Mouse (Mus musculus) olfactory bulb, adult 2 months (tissue): ENCODE data around the gene Adra2b. TPM values are rescaled to one million over a fixed set of nuclear protein-coding genes. Genes with fewer than 3 reads are reported as not detected.

ENCODE experiments used
- H3K27ac ChIP-seq: fragments of 200-500 bp; 2 replicates; pipeline ENCODE4 v1.5.1; 2012; ENCODE audit warnings: low read depth, low read length; ENCODE audit not compliant: insufficient read depth
- H3K4me1 ChIP-seq: fragments of 200-500 bp; 2 replicates; pipeline ENCODE4 v1.6.1; 2012; ENCODE audit warnings: low read length; ENCODE audit not compliant: control insufficient read depth, insufficient read depth
- H3K4me3 ChIP-seq: fragments of 200-500 bp; 2 replicates; pipeline ENCODE4 v1.5.1; 2012; ENCODE audit warnings: mild to moderate bottlenecking, low read depth, low read length, moderate library complexity; ENCODE audit not compliant: insufficient read depth
- CTCF ChIP-seq: fragments of 200-500 bp; IDR thresholded peaks from 2 replicates; pipeline ENCODE4 v1.5.1; 2012; ENCODE audit warnings: low read depth, mild to moderate bottlenecking, low read length, moderate library complexity; ENCODE audit not compliant: insufficient read depth
- POLR2A ChIP-seq: fragments of 200-500 bp; IDR thresholded peaks from 2 replicates; pipeline ENCODE4 v1.6.1; 2012; ENCODE audit warnings: mild to moderate bottlenecking, low read depth, low read length, moderate library complexity; ENCODE audit not compliant: insufficient read depth
- WGBS: fragments of 180-500 bp; shearing (Covaris S2); methylation state at CpG from one replicate; pipeline ENCODE4 v1.1.7; 2018; 5-methylcytosine and 5-hydroxymethylcytosine counted together
- polyA plus RNA-seq: library from polyadenylated mRNA; stranded (reverse); fragments of >200 nt; gene quantifications from 2 replicates; pipeline ENCODE4 v1.2.4, GENCODE M21; 2012; ENCODE audit warnings: low replicate concordance; ENCODE audit not compliant: missing spikeins, insufficient read depth, insufficient read length

The Adra2b gene
- polyA plus RNA-seq, 1 experiment, result not detected

DNA sequence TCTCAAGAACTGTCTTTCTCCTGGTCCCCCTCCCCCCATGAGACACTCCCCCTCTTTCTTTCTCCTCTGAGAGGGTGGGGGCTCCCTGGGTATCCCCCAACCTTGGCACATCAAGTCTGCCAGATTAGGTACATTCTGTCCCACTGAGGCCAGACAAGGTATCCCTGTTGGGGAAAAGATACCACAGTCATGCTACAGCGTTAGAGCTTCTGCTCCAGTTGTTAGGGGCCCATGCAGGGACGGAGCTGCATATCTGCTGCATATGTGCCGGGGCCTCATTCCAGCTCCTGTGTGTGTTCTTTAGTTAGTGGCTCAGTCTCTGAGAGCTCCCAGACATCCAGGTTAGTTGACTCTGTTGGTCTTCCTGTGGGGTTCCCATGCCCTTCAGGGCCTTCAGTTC, 11.1 kb downstream of the Adra2b start:
- no peak for TF ChIP-seq POLR2A
- TF ChIP-seq CTCF, result no peak
- no peak overlapping the region for H3K27ac ChIP-seq
- peaks cover 40% of the 10 kb centered on the region for H3K4me1 ChIP-seq
- 92% methylated on average over 3 of the region's 3 CpGs for WGBS
- H3K4me3 ChIP-seq, result no peak overlapping the region

DNA sequence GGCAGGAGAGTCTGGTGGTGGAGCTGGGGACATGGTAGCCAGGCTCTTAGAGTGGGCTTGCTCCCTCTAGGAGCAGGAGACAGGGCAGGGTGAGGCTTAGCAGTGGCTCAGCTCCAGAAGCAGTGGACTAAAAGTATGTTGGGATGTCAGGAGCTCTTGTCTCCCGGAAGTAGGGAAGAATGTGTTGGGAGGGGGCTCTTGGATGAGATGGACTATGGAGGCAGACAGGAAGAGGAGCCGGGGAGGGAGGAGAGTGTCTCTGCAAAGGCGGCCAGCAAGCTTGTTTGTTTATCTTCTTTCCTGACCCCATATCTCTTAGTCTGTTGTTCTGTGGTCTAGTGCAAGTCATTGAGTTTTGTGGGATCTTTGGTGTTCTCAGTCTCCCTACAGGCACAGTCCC, 12.1 kb downstream of the Adra2b start:
- WGBS, result 81% methylated on average over 3 of the region's 3 CpGs
- Histone ChIP-seq H3K27ac (no peak overlapping the region), H3K4me1 (peaks cover 35% of the 10 kb centered on the region), H3K4me3 (no peak overlapping the region)
- TF ChIP-seq CTCF, result no peak
- TF ChIP-seq POLR2A, result no peak

DNA sequence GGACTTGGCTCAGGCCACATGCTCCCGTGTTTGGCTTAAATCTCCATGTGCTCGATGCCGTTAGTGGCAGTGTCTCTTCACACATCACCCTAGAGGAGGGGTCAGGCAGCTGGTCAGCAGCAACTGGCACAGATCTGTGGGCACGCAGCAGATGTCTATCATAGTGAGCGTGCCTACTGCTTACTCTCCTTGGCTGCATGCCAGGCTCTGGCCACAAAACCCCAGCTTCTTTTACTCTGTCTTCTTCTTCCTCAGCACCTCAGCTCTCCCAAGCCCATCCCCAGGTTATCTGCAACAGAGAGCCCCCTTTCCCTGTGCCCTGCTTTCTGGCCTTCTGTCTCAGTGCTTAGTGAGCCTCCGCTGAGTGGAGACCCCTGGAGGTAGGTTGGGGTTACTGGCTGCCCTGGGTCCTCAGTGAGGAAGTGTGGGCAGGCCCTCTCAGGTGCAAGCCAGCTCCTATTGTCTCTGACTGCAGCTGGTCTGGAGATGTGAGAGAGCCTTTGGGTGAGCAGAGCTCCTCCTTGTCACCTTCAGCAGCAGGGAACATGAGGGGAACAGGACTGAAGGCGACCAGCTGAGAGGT, 12.8 kb downstream of the Adra2b start:
- 51% methylated on average over 7 of the region's 7 CpGs for WGBS
- Histone ChIP-seq H3K4me1 (peaks cover 27% of the 10 kb centered on the region), H3K27ac (no peak overlapping the region), H3K4me3 (no peak overlapping the region)
- TF ChIP-seq POLR2A (no peak), CTCF (no peak)

DNA sequence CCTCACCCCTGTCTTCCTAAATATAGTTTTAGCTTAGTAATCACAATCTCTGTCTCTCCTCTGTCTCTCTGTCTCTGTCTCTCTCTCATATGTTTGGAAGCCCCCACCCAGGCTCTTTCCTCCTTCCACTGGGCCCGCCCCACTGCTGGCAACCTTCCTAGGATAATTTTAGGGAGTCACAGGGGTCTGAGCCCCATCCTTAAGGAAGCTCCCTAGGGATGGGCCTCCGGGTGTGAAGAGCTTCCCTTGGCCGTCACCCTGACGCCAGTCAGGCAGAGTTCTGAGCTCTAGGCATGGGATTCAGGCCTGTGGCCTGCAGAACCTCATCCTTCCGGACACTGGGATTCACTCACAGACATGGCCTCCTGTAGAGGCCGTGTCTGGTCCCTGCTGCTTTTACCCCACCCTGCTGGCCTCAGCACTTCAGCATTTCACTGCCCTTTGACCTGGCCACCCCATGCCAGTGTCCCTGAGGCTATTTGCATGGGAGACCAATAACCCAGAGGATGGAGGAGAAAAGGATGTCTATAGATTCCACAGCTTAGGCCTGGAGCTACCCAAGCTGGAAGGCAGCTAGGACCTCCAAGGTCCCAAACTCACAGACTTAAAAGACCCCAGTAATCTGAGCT, 13.5 kb downstream of the Adra2b start:
- TF ChIP-seq POLR2A (no peak), CTCF (no peak)
- no peak overlapping the region for H3K4me3 ChIP-seq
- WGBS, result 82% methylated on average over 6 of the region's 6 CpGs
- peaks cover 21% of the 10 kb centered on the region for H3K4me1 ChIP-seq
- no peak overlapping the region for H3K27ac ChIP-seq

DNA sequence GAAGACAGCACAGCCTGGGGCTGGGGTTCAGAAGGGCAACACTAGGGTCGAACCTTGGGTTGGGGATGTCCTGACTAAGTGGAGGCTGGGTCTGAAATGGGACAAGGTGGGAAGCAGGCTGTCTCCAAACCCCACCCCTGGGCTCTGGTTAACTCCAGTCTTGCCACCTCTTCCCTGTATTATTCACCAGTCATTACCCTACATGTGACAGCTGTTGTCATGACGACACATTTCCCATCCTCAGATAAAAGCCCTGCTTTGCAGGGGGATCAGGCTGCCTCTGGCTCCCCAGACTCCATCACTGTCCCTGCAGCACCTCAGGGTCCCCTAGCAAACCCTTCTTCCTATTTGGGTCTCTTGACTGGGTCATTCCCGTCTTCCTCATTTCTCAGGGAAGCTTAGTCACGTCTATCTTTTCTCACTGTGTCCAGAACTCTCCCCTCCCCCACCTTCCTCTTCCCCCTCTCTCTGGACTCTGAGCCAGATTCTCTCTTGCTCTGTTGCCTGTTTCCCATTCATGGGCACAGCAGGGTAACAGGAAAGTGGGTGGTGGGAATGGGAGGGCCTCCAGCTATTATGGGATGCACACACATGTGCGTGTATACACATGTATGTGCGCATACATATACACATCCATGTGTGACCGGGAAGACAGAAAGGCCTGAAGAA, 15.1 kb downstream of the Adra2b start:
- TF ChIP-seq CTCF (no peak), POLR2A (no peak)
- WGBS, result 67% methylated on average over 7 of the region's 7 CpGs
- H3K4me1 ChIP-seq, result peaks cover 21% of the 10 kb centered on the region
- no peak overlapping the region for H3K4me3 ChIP-seq
- H3K27ac ChIP-seq, result no peak overlapping the region

DNA sequence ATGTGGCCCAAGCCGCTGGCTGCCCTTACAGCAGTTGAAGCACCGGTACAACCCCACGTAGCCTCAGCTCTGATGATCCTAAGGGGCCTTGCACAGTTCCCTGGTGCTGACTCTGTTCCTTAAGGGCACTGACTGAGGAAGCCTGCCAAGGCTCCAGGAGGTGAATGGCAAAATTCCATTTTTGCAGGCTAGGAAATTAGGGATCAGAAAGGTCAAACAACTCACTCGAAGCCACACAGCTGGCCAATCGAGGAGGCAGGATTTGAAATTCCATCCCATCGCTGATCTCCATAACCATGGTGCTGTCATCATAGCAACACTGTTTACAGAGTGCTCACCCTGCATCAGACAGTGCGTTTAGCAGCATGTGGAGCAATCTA, 15.6 kb downstream of the Adra2b start:
- WGBS, result 81% methylated on average over 7 of the region's 7 CpGs
- peaks cover 21% of the 10 kb centered on the region for H3K4me1 ChIP-seq
- TF ChIP-seq POLR2A (no peak), CTCF (no peak)
- no peak overlapping the region for H3K4me3 ChIP-seq
- no peak overlapping the region for H3K27ac ChIP-seq

DNA sequence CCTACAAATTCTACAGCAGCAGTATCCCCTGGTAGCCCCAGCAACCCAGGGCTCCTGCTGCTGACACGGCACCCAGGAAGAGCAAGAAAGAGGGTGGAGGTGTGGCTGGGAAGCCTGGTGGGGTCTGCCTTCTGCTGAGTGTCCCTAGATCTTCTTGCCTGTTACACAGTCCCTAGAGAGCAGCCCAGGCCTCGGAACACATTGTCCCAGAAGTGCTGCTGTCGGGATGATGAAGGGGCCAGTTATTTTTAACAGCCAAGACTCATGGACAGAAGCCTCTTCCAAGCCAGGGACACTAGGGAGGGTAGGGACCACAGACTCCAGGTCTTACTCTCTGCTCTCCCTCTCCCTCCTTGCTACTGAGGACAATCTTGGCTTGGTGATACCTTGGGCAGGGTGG, 16.2 kb downstream of the Adra2b start:
- H3K4me3 ChIP-seq, result no peak overlapping the region
- TF ChIP-seq CTCF (no peak), POLR2A (no peak)
- H3K27ac ChIP-seq, result no peak overlapping the region
- 88% methylated on average over 3 of the region's 3 CpGs for WGBS
- peaks cover 21% of the 10 kb centered on the region for H3K4me1 ChIP-seq

DNA sequence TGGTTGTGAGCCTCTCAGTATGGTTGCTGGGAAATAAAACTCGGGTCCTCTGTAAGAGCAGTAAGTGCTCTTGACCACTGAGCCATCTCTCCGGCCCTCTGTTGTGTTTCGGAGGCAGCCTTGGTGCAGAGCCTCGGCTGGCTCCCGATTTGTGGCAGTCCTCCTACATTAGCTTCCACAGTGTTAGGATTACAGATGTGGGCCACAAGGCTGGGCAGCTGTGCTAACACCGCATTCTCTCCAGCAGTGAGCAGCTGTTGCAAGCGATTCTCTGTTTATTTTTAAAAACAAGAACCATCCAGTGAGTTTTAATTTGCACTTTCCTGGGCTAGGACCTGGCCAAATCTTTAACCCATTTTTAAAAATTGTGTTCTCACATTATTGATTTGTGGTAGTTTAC, 20.9 kb downstream of the Adra2b start:
- TF ChIP-seq CTCF (no peak), POLR2A (no peak)
- no peak overlapping the region for H3K27ac ChIP-seq
- 58% methylated on average over 7 of the region's 7 CpGs for WGBS
- H3K4me3 ChIP-seq, result no peak overlapping the region
- H3K4me1 ChIP-seq, result no peaks in the 10 kb centered on the region

DNA sequence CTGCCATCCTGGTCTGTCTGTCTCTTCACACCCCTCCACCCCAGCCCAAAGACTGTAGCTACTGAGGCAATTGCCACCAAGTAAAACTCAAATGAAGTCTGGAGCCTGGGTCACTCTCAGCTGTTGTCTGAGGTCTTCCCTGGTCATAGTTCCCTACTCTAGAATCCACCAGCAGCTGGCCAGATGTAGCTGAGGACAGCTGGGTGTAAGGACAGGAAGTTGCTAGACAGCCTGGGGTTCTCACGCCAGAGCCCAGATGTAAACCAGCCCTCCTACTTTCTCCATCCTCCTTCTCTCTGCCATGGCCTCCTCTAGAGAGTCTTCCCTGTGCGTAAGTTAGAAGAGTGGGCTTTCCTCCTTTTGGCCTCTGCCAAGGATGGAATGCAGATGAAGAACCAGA, 24.5 kb downstream of the Adra2b start:
- 91% methylated on average over 2 of the region's 2 CpGs for WGBS
- Histone ChIP-seq H3K4me3 (no peak overlapping the region), H3K4me1 (no peaks in the 10 kb centered on the region), H3K27ac (no peak overlapping the region)
- TF ChIP-seq CTCF, result no peak
- TF ChIP-seq POLR2A, result no peak

DNA sequence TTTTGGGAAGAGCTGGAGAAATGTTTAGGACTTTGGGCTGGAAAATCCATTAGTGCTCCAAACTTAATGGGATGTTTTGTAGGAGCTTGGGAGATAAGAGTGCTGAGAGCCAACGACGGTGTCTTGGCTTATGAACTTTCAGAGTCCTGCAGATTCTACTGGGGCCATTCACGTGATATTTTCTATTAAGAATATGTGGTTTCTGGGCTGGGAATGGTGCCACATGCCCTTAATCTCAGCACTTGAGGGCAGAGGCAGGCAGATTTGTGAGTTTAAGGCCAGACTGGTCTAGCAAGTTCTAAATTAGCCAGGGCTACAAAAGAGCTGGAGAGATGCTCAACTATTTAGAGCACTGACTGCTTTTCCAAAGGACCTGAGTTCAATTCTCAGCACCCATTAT, 27.3 kb downstream of the Adra2b start:
- WGBS, result 91% methylated on average over 3 of the region's 3 CpGs
- Histone ChIP-seq H3K27ac (no peak overlapping the region), H3K4me3 (no peak overlapping the region), H3K4me1 (no peaks in the 10 kb centered on the region)
- TF ChIP-seq CTCF (no peak), POLR2A (no peak)
